Mouse (Mus musculus) urinary bladder, postnatal 14 days (tissue): Measurements from ENCODE around the gene Soga1.

Experiments used
- DNase-seq: peaks from one replicate; pipeline ENCODE4 v3.0.0; 2021; ENCODE audit warnings: low spot score

Gene Soga1

GRCm38 (mm10) chr2:157063241-157063700 is 15.8 kb downstream of the Soga1 start:
- DNase-seq: no peak

GRCm38 (mm10) chr2:157060557-157061305 is 18.3 kb downstream of the Soga1 start:
- no peak for DNase-seq

GRCm38 (mm10) chr2:157060037-157060436 is 19.0 kb downstream of the Soga1 start:
- no peak for DNase-seq

- no peak for DNase-seq
Observed at GRCm38 (mm10) chr2:157059166-157059565, 19.9 kb downstream of the Soga1 start.

- peak; percentile 67 for DNase-seq
Observed at GRCm38 (mm10) chr2:157058342-157058998, 20.6 kb downstream of the Soga1 start.

- no peak for DNase-seq
Observed at GRCm38 (mm10) chr2:157057758-157058157, 21.3 kb downstream of the Soga1 start.

GRCm38 (mm10) chr2:157057186-157057585 is 21.9 kb downstream of the Soga1 start:
- no peak for DNase-seq

GRCm38 (mm10) chr2:157055721-157056120 is 23.3 kb downstream of the Soga1 start:
- no peak for DNase-seq

GRCm38 (mm10) chr2:157054816-157055215 is 24.2 kb downstream of the Soga1 start:
- no peak for DNase-seq

GRCm38 (mm10) chr2:157054297-157054696 is 24.8 kb downstream of the Soga1 start:
- no peak for DNase-seq

GRCm38 (mm10) chr2:157053787-157054186 is 25.3 kb downstream of the Soga1 start:
- no peak for DNase-seq

- DNase-seq: no peak
Observed at GRCm38 (mm10) chr2:157053124-157053523, 25.9 kb downstream of the Soga1 start.

GRCm38 (mm10) chr2:157052448-157052847 is 26.6 kb downstream of the Soga1 start:
- DNase-seq: no peak

GRCm38 (mm10) chr2:157049831-157050243 is 29.2 kb downstream of the Soga1 start:
- DNase-seq: no peak

- DNase-seq: no peak
Observed at GRCm38 (mm10) chr2:157048395-157049181, 30.5 kb downstream of the Soga1 start.

GRCm38 (mm10) chr2:157046956-157047355 is 32.1 kb downstream of the Soga1 start:
- no peak for DNase-seq

- no peak for DNase-seq
Observed at GRCm38 (mm10) chr2:157045932-157046331, 33.1 kb downstream of the Soga1 start.

- no peak for DNase-seq
Observed at GRCm38 (mm10) chr2:157043987-157044386, 35.1 kb downstream of the Soga1 start.

- no peak for DNase-seq
Observed at GRCm38 (mm10) chr2:157043556-157043955, 35.5 kb downstream of the Soga1 start.

- DNase-seq: no peak
Observed at GRCm38 (mm10) chr2:157041421-157041820, 37.6 kb downstream of the Soga1 start.

- DNase-seq: no peak
Observed at GRCm38 (mm10) chr2:157040649-157041046, 38.4 kb downstream of the Soga1 start.

- DNase-seq: no peak
Observed at GRCm38 (mm10) chr2:157039900-157040648, 39.0 kb downstream of the Soga1 start.
